Mouse (Mus musculus): ENCODE measurements at regions not wholly inside any gene's neighbourhood (a gene's known extent, or its start where the extent isn't known, plus 50 kb on each side); places are given as distances from the start of the nearest gene placed in this dataset.
"Not testable (repeated sequence)": the region's sequence is repeated elsewhere in the genome, so short reads cannot be mapped to it uniquely, and the experiment has no call there.

- no peak for DNase-seq (ENCODE audit: low read depth, low spot score)
Measured at GRCm38 (mm10) chr13:97487746-97488473, 247.0 kb downstream of the Enc1 start.

GRCm38 (mm10) chr13:97486490-97486889, 245.6 kb downstream of the Enc1 start:
- no peak for DNase-seq (ENCODE audit: low read depth, low spot score)

GRCm38 (mm10) chr13:97485886-97486285, 245.0 kb downstream of the Enc1 start:
- DNase-seq (ENCODE audit: low read depth, low spot score): no peak

- DNase-seq (ENCODE audit: low read depth, low spot score): peak; percentile 48
Measured at GRCm38 (mm10) chr13:97484808-97485545, 244.1 kb downstream of the Enc1 start.

GRCm38 (mm10) chr13:97483681-97484080, 242.8 kb downstream of the Enc1 start:
- DNase-seq (ENCODE audit: low read depth, low spot score): no peak

GRCm38 (mm10) chr13:97482439-97482946, 241.6 kb downstream of the Enc1 start:
- peak; percentile 87 for DNase-seq (ENCODE audit: low read depth, low spot score)

- DNase-seq (ENCODE audit: low read depth, low spot score): no peak
Measured at GRCm38 (mm10) chr13:97481259-97481658, 240.4 kb downstream of the Enc1 start.

- no peak for DNase-seq (ENCODE audit: low read depth, low spot score)
Measured at GRCm38 (mm10) chr13:97479066-97479586, 238.2 kb downstream of the Enc1 start.

- DNase-seq (ENCODE audit: low read depth, low spot score): no peak
Measured at GRCm38 (mm10) chr13:97473971-97474365, 233.1 kb downstream of the Enc1 start.

GRCm38 (mm10) chr13:97473256-97473970, 232.5 kb downstream of the Enc1 start:
- DNase-seq (ENCODE audit: low read depth, low spot score): no peak

- peak; percentile 65 for DNase-seq (ENCODE audit: low read depth, low spot score)
Measured at GRCm38 (mm10) chr13:97469999-97470398, 229.1 kb downstream of the Enc1 start.

GRCm38 (mm10) chr13:97468874-97469593, 228.1 kb downstream of the Enc1 start:
- DNase-seq (ENCODE audit: low read depth, low spot score): no peak

- not testable (repeated sequence) for DNase-seq (ENCODE audit: low read depth, low spot score)
Measured at GRCm38 (mm10) chr13:97466585-97466984, 225.7 kb downstream of the Enc1 start.

GRCm38 (mm10) chr13:97463798-97464197, 222.9 kb downstream of the Enc1 start:
- DNase-seq (ENCODE audit: low read depth, low spot score): peak; percentile 65

GRCm38 (mm10) chr13:97462884-97463235, 222.0 kb downstream of the Enc1 start:
- no peak for DNase-seq (ENCODE audit: low read depth, low spot score)

GRCm38 (mm10) chr13:97462110-97462883, 221.4 kb downstream of the Enc1 start:
- no peak for DNase-seq (ENCODE audit: low read depth, low spot score)

GRCm38 (mm10) chr13:97461207-97461606, 220.3 kb downstream of the Enc1 start:
- DNase-seq (ENCODE audit: low read depth, low spot score): no peak

GRCm38 (mm10) chr13:97459106-97459505, 218.2 kb downstream of the Enc1 start:
- DNase-seq (ENCODE audit: low read depth, low spot score): no peak

GRCm38 (mm10) chr13:97455961-97456360, 215.1 kb downstream of the Enc1 start:
- no peak for DNase-seq (ENCODE audit: low read depth, low spot score)

GRCm38 (mm10) chr13:97454715-97455114, 213.8 kb downstream of the Enc1 start:
- DNase-seq (ENCODE audit: low read depth, low spot score): peak; percentile 70

- no peak for DNase-seq (ENCODE audit: low read depth, low spot score)
Measured at GRCm38 (mm10) chr13:97453469-97453868, 212.6 kb downstream of the Enc1 start.

Measured in ES-CJ7 (cell line).